Mouse (Mus musculus) stomach, embryonic 16.5 days (tissue): Measurements from ENCODE around the gene Card10. TPM values are rescaled to one million over a fixed set of nuclear protein-coding genes. Genes with fewer than 3 reads are reported as not detected.

ENCODE experiments used
- ATAC-seq: fragments of 200-750 bp; cut with Nextera tagmentation; 2 replicates; pipeline ENCODE4 v1.8.0; 2017; ENCODE audit warnings: moderate number of reproducible peaks, moderate TSS enrichment; ENCODE audit not compliant: insufficient read depth, low FRiP score
- H3K27ac ChIP-seq: fragments of 300-500 bp; sonication (generic); 2 replicates; pipeline ENCODE4 v1.5.1; 2014; ENCODE audit warnings: low read length
- H3K27me3 ChIP-seq: fragments of 300-500 bp; sonication (generic); 2 replicates; pipeline ENCODE4 v1.6.1; 2014; ENCODE audit warnings: low read length, control low read depth, mixed read lengths; ENCODE audit not compliant: control insufficient read depth, insufficient read depth
- H3K36me3 ChIP-seq: fragments of 300-500 bp; sonication (generic); 2 replicates; pipeline ENCODE4 v1.6.1; 2014; ENCODE audit warnings: low read length; ENCODE audit not compliant: control insufficient read depth, insufficient read depth
- H3K4me1 ChIP-seq: fragments of 300-500 bp; sonication (generic); 2 replicates; pipeline ENCODE4 v1.6.1; 2014; ENCODE audit warnings: low read length, control low read depth, mixed read lengths; ENCODE audit not compliant: control insufficient read depth, insufficient read depth
- H3K4me2 ChIP-seq: fragments of 300-500 bp; sonication (generic); 2 replicates; pipeline ENCODE4 v1.6.1; 2014; ENCODE audit warnings: low read depth, low read length, mixed read lengths
- H3K4me3 ChIP-seq: fragments of 300-500 bp; sonication (generic); replicated peaks from 2 replicates; pipeline ENCODE4 v1.5.1; 2014; ENCODE audit warnings: mild to moderate bottlenecking, low read length
- H3K9ac ChIP-seq: fragments of 300-500 bp; sonication (generic); 2 replicates; pipeline ENCODE4 v1.6.1; 2014; ENCODE audit warnings: low read length
- H3K9me3 ChIP-seq: fragments of 300-500 bp; sonication (generic); replicated peaks from 2 replicates; pipeline ENCODE4 v1.6.1; 2016; ENCODE audit warnings: low read length, control low read depth; ENCODE audit not compliant: control insufficient read depth
- WGBS: fragments of 180-500 bp; shearing (Covaris S2); extraction: QIAGEN DNeasy Blood & Tissue Kit; methylation state at CpG from one replicate; pipeline ENCODE4 v1.1.7; 2014; 5-methylcytosine and 5-hydroxymethylcytosine counted together
- polyA plus RNA-seq: library from polyadenylated mRNA; unstranded; fragments of >200 nt; fragmentation: Nextera tagmentation; extraction: Ambion mirVana; gene quantifications from 2 replicates; pipeline ENCODE4 v1.2.1, GENCODE M21; 2015

Card10 gene
- polyA plus RNA-seq, 1 experiment from 2014 or later: 4.4 TPM

GRCm38 (mm10) chr15:78749855-78750254 lies 53.0 kb downstream of the Card10 start:
- Histone ChIP-seq H3K27ac (no peak overlapping the region), H3K9ac (no peak overlapping the region), H3K4me2 (no peak overlapping the region), H3K9me3 (no peaks in the 10 kb centered on the region), H3K4me3 (no peak overlapping the region), H3K27me3 (no peaks in the 10 kb centered on the region), H3K4me1 (no peaks in the 10 kb centered on the region), H3K36me3 (no peaks in the 10 kb centered on the region)
- 47% methylated on average over 5 of the region's 5 CpGs for WGBS
- ATAC-seq: no peak

DNA sequence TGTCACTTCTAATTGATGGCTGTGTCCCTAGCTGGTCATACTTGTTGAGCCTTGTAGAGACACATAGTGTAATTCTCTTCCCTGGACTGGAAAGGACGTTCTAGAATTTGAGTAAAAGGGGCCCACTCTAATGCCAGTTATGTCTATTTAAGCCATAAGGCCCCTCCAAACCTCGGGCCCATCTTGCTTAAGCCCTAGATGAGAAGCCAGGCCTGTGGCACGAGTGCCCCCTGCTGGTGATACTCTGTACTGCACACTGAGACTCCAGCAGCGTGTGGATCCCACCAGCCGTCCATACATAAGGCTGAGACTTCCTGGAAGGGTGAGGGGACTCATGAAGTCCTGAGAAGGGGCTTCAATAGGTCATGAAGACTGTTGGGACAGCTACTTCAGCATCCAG lies 58.6 kb downstream of the Card10 start:
- Histone ChIP-seq H3K27me3 (no peaks in the 10 kb centered on the region), H3K36me3 (no peaks in the 10 kb centered on the region), H3K4me1 (no peaks in the 10 kb centered on the region), H3K4me3 (no peak overlapping the region), H3K4me2 (no peak overlapping the region), H3K9me3 (no peaks in the 10 kb centered on the region), H3K9ac (no peak overlapping the region), H3K27ac (no peak overlapping the region)
- 2% methylated on average over 5 of the region's 5 CpGs for WGBS
- ATAC-seq: no peak

GRCm38 (mm10) chr15:78742831-78743230 lies 60.0 kb downstream of the Card10 start:
- H3K36me3 ChIP-seq: no peaks in the 10 kb centered on the region
- no peaks in the 10 kb centered on the region for H3K9me3 ChIP-seq
- H3K4me3 ChIP-seq: no peak overlapping the region
- no peaks in the 10 kb centered on the region for H3K27me3 ChIP-seq
- no peak overlapping the region for H3K4me2 ChIP-seq
- no peak for ATAC-seq
- H3K4me1 ChIP-seq: no peaks in the 10 kb centered on the region
- H3K27ac ChIP-seq: no peak overlapping the region
- H3K9ac ChIP-seq: no peak overlapping the region
- 86% methylated on average over 10 of the region's 10 CpGs for WGBS

- Histone ChIP-seq H3K4me1 (peaks cover 3% of the 10 kb centered on the region; the same call in 1 of the 2 replicates), H3K27me3 (no peaks in the 10 kb centered on the region), H3K4me3 (no peak overlapping the region), H3K4me2 (no peak overlapping the region), H3K9ac (no peak overlapping the region), H3K27ac (no peak overlapping the region), H3K9me3 (no peaks in the 10 kb centered on the region), H3K36me3 (no peaks in the 10 kb centered on the region)
- 55% methylated on average over 12 of the region's 12 CpGs for WGBS
- no peak for ATAC-seq
Measured at GRCm38 (mm10) chr15:78740662-78741061, 62.2 kb downstream of the Card10 start.

- H3K36me3 ChIP-seq: no peaks in the 10 kb centered on the region
- H3K4me2 ChIP-seq: no peak overlapping the region
- H3K9ac ChIP-seq: no peak overlapping the region; the same call in none of the 2 replicates
- ATAC-seq: no peak
- no peak overlapping the region for H3K4me3 ChIP-seq
- no peaks in the 10 kb centered on the region for H3K27me3 ChIP-seq
- 53% methylated on average over 6 of the region's 6 CpGs for WGBS
- H3K9me3 ChIP-seq: no peaks in the 10 kb centered on the region
- peaks cover 8% of the 10 kb centered on the region; the same call in 1 of the 2 replicates for H3K4me1 ChIP-seq
- no peak overlapping the region for H3K27ac ChIP-seq
Measured at GRCm38 (mm10) chr15:78737146-78737545, 65.7 kb downstream of the Card10 start.

GRCm38 (mm10) chr15:78736681-78737100 lies 66.2 kb downstream of the Card10 start:
- H3K4me3 ChIP-seq: no peak overlapping the region
- no peaks in the 10 kb centered on the region for H3K27me3 ChIP-seq
- no peak overlapping the region for H3K4me2 ChIP-seq
- H3K9ac ChIP-seq: no peak overlapping the region; the same call in none of the 2 replicates
- H3K4me1 ChIP-seq: peaks cover 8% of the 10 kb centered on the region; the same call in 1 of the 2 replicates
- no peaks in the 10 kb centered on the region for H3K9me3 ChIP-seq
- H3K36me3 ChIP-seq: no peaks in the 10 kb centered on the region
- ATAC-seq: peak; percentile 39; the same call in 1 of the 2 replicates
- no peak overlapping the region for H3K27ac ChIP-seq
- 24% methylated on average over 7 of the region's 7 CpGs for WGBS

GRCm38 (mm10) chr15:78736181-78736579 lies 66.7 kb downstream of the Card10 start:
- 37% methylated on average over 3 of the region's 3 CpGs for WGBS
- Histone ChIP-seq H3K4me1 (peaks cover 8% of the 10 kb centered on the region; the same call in 1 of the 2 replicates), H3K27ac (peak overlapping the region; percentile 4; the same call in 1 of the 2 replicates), H3K27me3 (no peaks in the 10 kb centered on the region), H3K9ac (no peak overlapping the region; the same call in 1 of the 2 replicates), H3K4me2 (no peak overlapping the region), H3K4me3 (no peak overlapping the region), H3K9me3 (no peaks in the 10 kb centered on the region), H3K36me3 (no peaks in the 10 kb centered on the region)
- no peak; the same call in 1 of the 2 replicates for ATAC-seq

DNA sequence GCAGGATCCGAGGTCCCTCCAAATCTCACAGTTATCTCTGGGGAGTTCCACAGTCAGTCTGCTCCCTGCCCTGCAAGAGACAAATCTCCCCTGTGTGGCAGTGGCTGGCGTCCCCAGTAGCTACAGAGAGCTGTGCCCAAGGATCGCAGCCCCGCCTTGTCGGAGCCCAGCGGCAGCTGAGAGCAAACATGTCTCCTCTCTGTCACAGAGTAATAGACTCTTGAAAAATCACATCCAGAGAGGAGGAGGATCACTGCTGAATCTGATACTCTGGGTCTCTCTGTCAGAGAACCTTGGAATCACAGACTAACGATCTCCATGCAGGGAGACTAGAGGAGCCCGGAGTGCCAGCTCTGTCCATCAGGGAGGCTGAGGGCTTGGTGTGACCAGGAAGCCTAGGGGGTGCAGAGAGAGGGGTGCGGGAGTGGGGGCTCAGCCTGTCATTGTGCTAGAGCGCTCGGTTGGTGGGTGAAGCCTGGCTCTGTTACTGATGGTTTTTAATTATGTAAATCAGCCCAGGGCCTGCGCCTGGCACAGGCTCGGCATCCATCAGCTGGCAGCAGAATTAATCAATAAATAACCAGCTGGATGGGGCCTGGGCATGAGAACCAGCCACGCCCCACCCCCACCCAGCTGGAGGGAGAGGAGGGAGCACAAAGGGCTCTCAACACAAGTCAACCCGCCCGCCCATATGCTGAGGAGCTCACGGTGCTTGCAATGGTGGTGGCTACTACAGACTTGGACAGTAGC lies 67.2 kb downstream of the Card10 start:
- ATAC-seq: peak; percentile 33; the same call in 1 of the 2 replicates

GRCm38 (mm10) chr15:78731830-78732229 lies 71.0 kb downstream of the Card10 start:
- no peak overlapping the region for H3K9ac ChIP-seq
- 0 out of 2 replicates have a peak, but pooled peaks cover 5% of the 10 kb centered on the region for H3K4me1 ChIP-seq
- no peak for ATAC-seq
- 63% methylated on average over 4 of the region's 4 CpGs for WGBS
- H3K4me2 ChIP-seq: no peak overlapping the region
- H3K27ac ChIP-seq: no peak overlapping the region
- no peaks in the 10 kb centered on the region for H3K9me3 ChIP-seq
- H3K36me3 ChIP-seq: no peaks in the 10 kb centered on the region
- H3K27me3 ChIP-seq: no peaks in the 10 kb centered on the region
- H3K4me3 ChIP-seq: no peak overlapping the region

More for the DNA sequence above, 67.2 kb downstream of the Card10 start:
- no peaks in the 10 kb centered on the region for H3K27me3 ChIP-seq
- no peak overlapping the region for H3K4me2 ChIP-seq
- WGBS: 22% methylated on average over 17 of the region's 17 CpGs
- H3K4me3 ChIP-seq: no peak overlapping the region
- H3K4me1 ChIP-seq: peaks cover 8% of the 10 kb centered on the region; the same call in 1 of the 2 replicates
- H3K9me3 ChIP-seq: no peaks in the 10 kb centered on the region
- H3K27ac ChIP-seq: no peak overlapping the region
- H3K36me3 ChIP-seq: no peaks in the 10 kb centered on the region
- H3K9ac ChIP-seq: no peak overlapping the region
